Comparison of ENCODE assay signal across 8 mouse cellular contexts in genomic region chr8:85526105-85526504, GRCm38 (mm10). TPM values are rescaled to one million over a fixed set of nuclear protein-coding genes. Genes with fewer than 3 reads are reported as not detected.
A peak's percentile ranks its signal among the peaks of the same experiment; 100 is the strongest.
DNase-seq lines count a peak whose midpoint lies in the region; ATAC-seq and TF ChIP-seq lines count a peak whose summit lies in the region.

No protein-coding gene starts in this region.

- H3K27me3 ChIP-seq in kidney, postnatal 0 days (ENCODE audit: insufficient read depth, low read length): no peaks in the 10 kb centered on the region
- no peaks in the 10 kb centered on the region for H3K27me3 ChIP-seq in kidney, embryonic 15.5 days
- H3K27me3 ChIP-seq in G1E (ENCODE audit: insufficient read depth, low read length): peaks cover 9% of the 10 kb centered on the region; the same call in 1 of the 2 replicates

- ATAC-seq in kidney, postnatal 0 days (replicated peaks; ENCODE audit: low FRiP score, low read depth): no peak
- no peak for ATAC-seq in kidney, embryonic 15.5 days (replicated peaks; ENCODE audit: low FRiP score)
- no peak for ATAC-seq in G1E (ENCODE audit: extremely low read depth, insufficient number of reproducible peaks, low FRiP score, poor library complexity, severe bottlenecking)

- WGBS in kidney, postnatal 0 days: 20% methylated on average over 6 of the region's 6 CpGs
- WGBS in kidney, embryonic 15.5 days: 27% methylated on average over 6 of the region's 6 CpGs

- no peak overlapping the region for H3K9ac ChIP-seq in kidney, postnatal 0 days (ENCODE audit: low read depth, low read length)
- no peak overlapping the region for H3K9ac ChIP-seq in kidney, embryonic 15.5 days

- peak; percentile 92 for TF ChIP-seq CTCF in kidney, postnatal 0 days (IDR thresholded peaks at IDR 0.05; ENCODE audit: low read depth)
- peak; percentile 83 for TF ChIP-seq CTCF in G1E (IDR thresholded peaks at IDR 0.05; ENCODE audit: low read depth, low read length)

- H3K27ac ChIP-seq in kidney, postnatal 0 days: no peak overlapping the region
- H3K27ac ChIP-seq in kidney, embryonic 15.5 days: no peak overlapping the region

- no peaks in the 10 kb centered on the region for H3K9me3 ChIP-seq in kidney, postnatal 0 days (replicated peaks; ENCODE audit: low read length)
- H3K9me3 ChIP-seq in kidney, embryonic 15.5 days (replicated peaks): no peaks in the 10 kb centered on the region
- peaks cover 2% of the 10 kb centered on the region; the same call in 1 of the 2 replicates for H3K9me3 ChIP-seq in G1E (replicated peaks)

- H3K4me1 ChIP-seq in kidney, postnatal 0 days (replicated peaks; ENCODE audit: insufficient read depth, low read length): no peaks in the 10 kb centered on the region
- no peaks in the 10 kb centered on the region for H3K4me1 ChIP-seq in kidney, embryonic 15.5 days
- H3K4me1 ChIP-seq in G1E (ENCODE audit: insufficient read depth, low read depth, low read length): no peaks in the 10 kb centered on the region; the same call in 1 of the 2 replicates

- H3K4me3 ChIP-seq in kidney, postnatal 0 days (replicated peaks; ENCODE audit: low read depth, low read length): no peak overlapping the region
- H3K4me3 ChIP-seq in kidney, embryonic 15.5 days (replicated peaks): no peak overlapping the region
- H3K4me3 ChIP-seq in G1E (ENCODE audit: low read depth, low read length): no peak overlapping the region

- H3K36me3 ChIP-seq in kidney, postnatal 0 days (ENCODE audit: insufficient read depth, low read length): no peaks in the 10 kb centered on the region
- H3K36me3 ChIP-seq in kidney, embryonic 15.5 days: peaks cover 38% of the 10 kb centered on the region
- H3K36me3 ChIP-seq in G1E (replicated peaks): no peaks in the 10 kb centered on the region

- no peak overlapping the region for H3K4me2 ChIP-seq in kidney, postnatal 0 days (ENCODE audit: low read length)
- no peak overlapping the region for H3K4me2 ChIP-seq in kidney, embryonic 15.5 days

- DNase-seq in kidney, postnatal 0 days (ENCODE audit: low spot score): peak; percentile 79
- peak; percentile 41 for DNase-seq in G1E (ENCODE audit: low spot score)
- peak; percentile 47 for DNase-seq in c-Kit-positive CD71-positive TER-119-positive erythroid progenitor cells, embryonic 14.5 days (ENCODE audit: low spot score)
- DNase-seq in gastrocnemius, postnatal 10 days: peak; percentile 70
- DNase-seq in layer of hippocampus, postnatal 36 days: peak; percentile 51 to 59
- DNase-seq in natural killer cell, adult 2 months (ENCODE audit: low spot score in 2 of 2): peak; percentile 21 to 46
- DNase-seq in thymus, postnatal 4 days: peak; percentile 76

RNA-seq across cellular contexts. Expression of gene Dnaja2, which starts 29.0 kb away (rescaled TPM):
- polyA plus RNA-seq in kidney, postnatal 0 days (2015; fragmentation: Nextera tagmentation; extraction: Ambion mirVana): 143 and 155 TPM in 2 replicates
- polyA plus RNA-seq in kidney, embryonic 15.5 days (2015; fragmentation: Nextera tagmentation; extraction: Ambion mirVana): 166 and 169 TPM in 2 replicates
- total RNA-seq in G1E (2014; fragmentation: Nextera tagmentation) (81.1 and 106 TPM in 2 replicates), G1E (2017) (98.8 and 105 TPM in 2 replicates)
- 127 and 137 TPM in 2 replicates for polyA plus RNA-seq in G1E (2012)
- total RNA-seq in gastrocnemius, postnatal 10 days (2021): 100 to 1,000 TPM; 168 to 183 TPM
- total RNA-seq in layer of hippocampus, postnatal 36 days (2021): 100 to 1,000 TPM; 184 to 213 TPM

RNA-seq across cellular contexts. Expression of gene Gpt2, which starts 33.7 kb away (rescaled TPM):
- polyA plus RNA-seq in kidney, postnatal 0 days (2015; fragmentation: Nextera tagmentation; extraction: Ambion mirVana): 10.6 and 11.7 TPM in 2 replicates
- 21.4 and 21.5 TPM in 2 replicates for polyA plus RNA-seq in kidney, embryonic 15.5 days (2015; fragmentation: Nextera tagmentation; extraction: Ambion mirVana)
- total RNA-seq in G1E (2014; fragmentation: Nextera tagmentation): not detected in 2 replicates
- 0.12 and 0.49 TPM in 2 replicates for total RNA-seq in G1E (2017)
- polyA plus RNA-seq in G1E (2012): not detected in 2 replicates
- total RNA-seq in gastrocnemius, postnatal 10 days (2021): 10 to 100 TPM; 51.8 to 58.5 TPM
- 10 to 100 TPM; 75.5 to 86.1 TPM for total RNA-seq in layer of hippocampus, postnatal 36 days (2021)

Comparison
In these comparisons a context has a peak if more than half of its experiments do, and no peak if none do; other contexts are left out.
1. RNA of gene Gpt2, which starts 33.7 kb away (total RNA-seq): 75.5 to 86.1 TPM in layer of hippocampus, postnatal 36 days and 51.8 to 58.5 TPM in gastrocnemius, postnatal 10 days; 0.12 to 0.49 TPM in G1E; every median in the first group is over 10 times any median in the second.
2. Peak in every context shown above with its lines, with median percentiles within 50 percentile points of each other: DNase-seq.